Mouse (Mus musculus) spleen, adult 2 months (tissue): ENCODE results near the gene Grin2c.

Experiments used
- CTCF ChIP-seq: fragments of 200-500 bp; IDR thresholded peaks from 2 replicates; pipeline ENCODE4 v1.5.1; 2011; ENCODE audit warnings: mild to moderate bottlenecking, inconsistent platforms; ENCODE audit not compliant: insufficient read depth, insufficient read length, insufficient replicate concordance; ENCODE audit errors: extremely low read depth
- POLR2A ChIP-seq: fragments of 200-500 bp; IDR thresholded peaks from 2 replicates; pipeline ENCODE4 v1.6.1; 2011; ENCODE audit warnings: low read depth, low read length, inconsistent platforms

- TF ChIP-seq POLR2A (peak; percentile 97), CTCF (no peak)
Measured at GRCm38 (mm10) chr11:115276780-115277603, 9.9 kb upstream of the Grin2c start, which contains the start of gene Fdxr.
